Mouse (Mus musculus): ENCODE data around the gene Tmem208. TPM values are rescaled to one million over a fixed set of nuclear protein-coding genes. Genes with fewer than 3 reads are reported as not detected.

Gene Tmem208
- total and polyA plus RNA-seq, 3 experiments, result 76.2 to 133 (median 88.1) TPM

DNA sequence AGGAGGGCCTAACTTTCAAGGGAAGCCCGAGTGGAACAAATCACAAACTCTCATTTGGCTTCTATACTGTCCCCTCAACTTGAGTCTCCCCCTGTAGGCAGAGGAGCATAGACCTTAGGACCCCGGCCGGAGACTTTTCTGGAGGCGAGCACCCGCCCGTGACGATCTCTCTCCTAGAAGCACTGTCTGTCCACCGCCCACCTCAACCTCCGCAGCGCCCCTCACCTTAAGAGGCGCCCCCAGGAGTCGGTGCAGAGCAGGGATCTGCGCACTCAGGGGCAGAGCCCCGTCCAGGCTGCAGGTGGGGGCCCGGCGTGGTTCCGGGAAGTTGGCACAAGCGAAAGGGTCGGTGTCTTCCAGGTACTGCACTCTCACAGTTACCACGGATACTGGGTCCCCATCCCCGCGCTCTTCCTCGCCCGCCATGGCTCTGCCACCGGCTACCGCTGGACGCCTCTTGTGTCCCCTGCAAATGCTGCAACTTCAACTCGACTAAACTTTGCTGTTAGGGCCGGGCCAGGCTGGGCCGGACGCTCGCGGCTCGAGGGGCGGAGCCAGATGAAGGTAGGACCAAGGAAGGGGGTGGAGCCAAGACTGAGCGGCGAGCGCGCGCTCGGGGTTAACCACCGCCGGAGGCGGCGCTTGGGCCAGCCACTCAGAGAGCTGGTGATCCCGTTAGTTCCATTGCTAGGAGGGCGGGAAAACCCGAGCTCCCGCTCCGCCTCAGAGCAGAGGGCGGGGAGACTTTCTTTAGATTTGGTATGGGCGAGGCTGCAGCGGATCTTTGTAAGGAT is 21.5 kb downstream of the Tmem208 start, which contains the start of gene Fhod1:
Gene Fhod1, minus strand, starts transcription at position 526 of the 794 bp plus-strand sequence.
- Histone ChIP-seq H3K79me2 (replicated peaks; ENCODE audit: control insufficient read depth, extremely low read depth, insufficient read depth, poor library complexity, severe bottlenecking) (no peaks in the 10 kb centered on the region; the same call in 1 of the 2 replicates), H3K9ac (ENCODE audit: insufficient read depth, low read depth) (peak within 1 kb of the TSS; percentile 57), H3K27ac (ENCODE audit: insufficient read depth, low read depth) (no peak within 1 kb of the TSS), H3K36me3 (replicated peaks in 1 of 2; ENCODE audit: control insufficient read depth in 1 of 2, insufficient read depth in 1 of 2, low read length in 1 of 2) (no peaks in the 10 kb centered on the region), H3K4me2 (ENCODE audit: insufficient read depth, low read depth, poor library complexity, severe bottlenecking) (peak within 1 kb of the TSS; percentile 90), H3K27me3 (replicated peaks) (peaks cover 17% of the 10 kb centered on the region), H3K4me3 (replicated peaks in 1 of 3; ENCODE audit: low read depth in 2 of 3, low read length in 2 of 3, poor library complexity in 1 of 3) (peak within 1 kb of the TSS; percentile 80 to 85 (median 82)), H3K4me1 (ENCODE audit: control insufficient read depth in 1 of 2, insufficient read depth in 2 of 2) (peaks cover 15 to 39% of the 10 kb centered on the region in 2 experiments), H3K9me3 (replicated peaks; ENCODE audit: low read length) (no peaks in the 10 kb centered on the region)
- DNase-seq (ENCODE audit: extremely low read depth), result peak; percentile 95
- in situ Hi-C loops (cut with MboI; ENCODE audit: low pct_ligation_motif_present, low pct_unique_long_range_greater_than_20kb, low sequenced_read_pairs), result no loop called here
- dilution Hi-C loops (cut with MboI; ENCODE audit: extremely low pct_ligation_motif_present, extremely low pct_unique_long_range_greater_than_20kb, low sequenced_read_pairs), result no loop called here
- TF ChIP-seq ZNF384 (IDR thresholded peaks at IDR 0.05; ENCODE audit: low read depth, low read length) (no peak), SIN3A (IDR thresholded peaks at IDR 0.05; ENCODE audit: low read length) (peak; percentile 51; the same call in 1 of the 2 replicates), NRF1 (IDR thresholded peaks at IDR 0.05; ENCODE audit: low read depth, low read length) (peak; percentile 47; the same call in 1 of the 2 replicates), E2F4 (IDR thresholded peaks at IDR 0.05; ENCODE audit: insufficient replicate concordance, low read depth, low read length) (peak; percentile 95), HCFC1 (IDR thresholded peaks at IDR 0.05; ENCODE audit: low read depth, low read length) (peak; percentile 38; the same call in 1 of the 2 replicates), USF2 (conservative IDR thresholded peaks at IDR 0.05; ENCODE audit: low read depth, low read length) (no peak), MYC (IDR thresholded peaks at IDR 0.05; ENCODE audit: low read depth, low read length) (no peak), GABPA (IDR thresholded peaks at IDR 0.05; ENCODE audit: insufficient replicate concordance, low read depth, low read length) (no peak), POLR2A (IDR thresholded peaks at IDR 0.05; ENCODE audit: low read depth, low read length) (peak; percentile 70), CTCF (conservative IDR thresholded peaks at IDR 0.05 in 1 of 2, IDR thresholded peaks at IDR 0.05 in 1 of 2; ENCODE audit: low read depth in 2 of 2, low read length in 2 of 2) (peak in 1 of 2 experiments; percentile 40; a peak in 2 of 4 replicates), TCF12 (IDR thresholded peaks at IDR 0.05; ENCODE audit: low read depth, low read length) (peak; percentile 59; the same call in 1 of the 2 replicates), MAZ (IDR thresholded peaks at IDR 0.05; ENCODE audit: low read depth, low read length) (peak; percentile 33; the same call in 1 of the 2 replicates), ELF1 (IDR thresholded peaks at IDR 0.05; ENCODE audit: low read depth, low read length) (peak; percentile 44; the same call in 1 of the 2 replicates)

DNA sequence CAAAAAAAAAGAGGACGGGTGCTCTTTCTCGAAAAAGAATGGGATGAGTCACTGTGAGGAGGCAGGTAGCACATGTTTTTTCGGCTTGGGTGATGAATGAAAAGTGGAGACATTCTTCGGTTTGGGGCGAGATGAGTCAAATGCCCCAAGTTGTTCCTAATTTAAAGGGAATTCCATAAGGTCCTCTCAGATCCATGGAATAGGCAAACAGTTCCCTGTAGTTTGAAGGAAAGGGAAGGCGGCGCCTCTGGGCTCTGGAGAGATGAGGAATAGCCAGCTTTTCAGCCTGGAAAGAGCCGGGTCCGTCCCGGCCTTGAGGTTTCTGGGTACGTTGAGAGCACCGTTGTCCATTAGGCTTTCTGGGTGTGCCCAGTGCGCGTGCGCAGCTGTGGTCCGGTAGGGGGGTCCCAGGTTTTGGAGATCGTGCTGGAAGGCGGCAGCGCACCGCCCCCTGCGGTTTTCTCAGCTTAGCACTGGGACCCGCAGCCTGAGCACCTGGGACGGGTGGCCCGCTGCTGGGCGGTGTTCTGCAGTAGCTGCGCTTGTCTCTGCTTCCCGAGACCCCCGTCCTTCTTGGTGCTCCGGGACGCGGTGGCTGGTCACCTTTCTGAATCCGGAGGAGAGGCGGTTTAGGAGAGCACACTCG is 22.4 kb downstream of the Tmem208 start, which contains the start of gene Slc9a5:
Gene Slc9a5, plus strand, starts transcription at position 394 of the 646 bp plus-strand sequence.
- dilution Hi-C loops (cut with MboI; ENCODE audit: extremely low pct_ligation_motif_present, extremely low pct_unique_long_range_greater_than_20kb, low sequenced_read_pairs), result no loop called here
- Histone ChIP-seq H3K27me3 (replicated peaks) (peaks cover 17% of the 10 kb centered on the region), H3K9me3 (replicated peaks; ENCODE audit: low read length) (no peaks in the 10 kb centered on the region), H3K4me3 (replicated peaks in 1 of 3; ENCODE audit: low read depth in 2 of 3, low read length in 2 of 3, poor library complexity in 1 of 3) (peak within 1 kb of the TSS; percentile 80 to 85 (median 82)), H3K36me3 (replicated peaks in 1 of 2; ENCODE audit: control insufficient read depth in 1 of 2, insufficient read depth in 1 of 2, low read length in 1 of 2) (no peaks in the 10 kb centered on the region), H3K4me1 (ENCODE audit: control insufficient read depth in 1 of 2, insufficient read depth in 2 of 2) (peaks cover 15 to 39% of the 10 kb centered on the region in 2 experiments), H3K9ac (ENCODE audit: insufficient read depth, low read depth) (peak within 1 kb of the TSS; percentile 57), H3K79me2 (replicated peaks; ENCODE audit: control insufficient read depth, extremely low read depth, insufficient read depth, poor library complexity, severe bottlenecking) (no peaks in the 10 kb centered on the region; the same call in 1 of the 2 replicates), H3K4me2 (ENCODE audit: insufficient read depth, low read depth, poor library complexity, severe bottlenecking) (peak within 1 kb of the TSS; percentile 90), H3K27ac (ENCODE audit: insufficient read depth, low read depth) (no peak within 1 kb of the TSS)
- in situ Hi-C loops (cut with MboI; ENCODE audit: low pct_ligation_motif_present, low pct_unique_long_range_greater_than_20kb, low sequenced_read_pairs), result no loop called here
- peak; percentile 48 for DNase-seq (ENCODE audit: extremely low read depth)
- TF ChIP-seq SMC3 (IDR thresholded peaks at IDR 0.05; ENCODE audit: low read depth, low read length) (no peak), MAX (IDR thresholded peaks at IDR 0.05; ENCODE audit: low read length) (no peak), GABPA (IDR thresholded peaks at IDR 0.05; ENCODE audit: insufficient replicate concordance, low read depth, low read length) (no peak), PAX5 (IDR thresholded peaks at IDR 0.05; ENCODE audit: low read length) (no peak), SIN3A (IDR thresholded peaks at IDR 0.05; ENCODE audit: low read length) (no peak; the same call in none of the 2 replicates), UBTF (IDR thresholded peaks at IDR 0.05; ENCODE audit: low read depth, low read length) (peak; percentile 70), RCOR1 (conservative IDR thresholded peaks at IDR 0.05; ENCODE audit: low read depth, low read length) (no peak), ETS1 (conservative IDR thresholded peaks at IDR 0.05; ENCODE audit: low read depth, low read length) (no peak), KAT2A (IDR thresholded peaks at IDR 0.05; ENCODE audit: insufficient replicate concordance, low read length) (no peak), NRF1 (IDR thresholded peaks at IDR 0.05; ENCODE audit: low read depth, low read length) (peak; percentile 91), IRF4 (IDR thresholded peaks at IDR 0.05; ENCODE audit: low read depth, low read length) (no peak), USF2 (conservative IDR thresholded peaks at IDR 0.05; ENCODE audit: low read depth, low read length) (no peak), TBP (conservative IDR thresholded peaks at IDR 0.05; ENCODE audit: low read depth, low read length) (0 out of 2 replicates have a peak, but pooled peaks have one; percentile 8), JUN (IDR thresholded peaks at IDR 0.05; ENCODE audit: insufficient read depth, low read depth, low read length) (no peak), E2F4 (IDR thresholded peaks at IDR 0.05; ENCODE audit: insufficient replicate concordance, low read depth, low read length) (no peak), CHD1 (IDR thresholded peaks at IDR 0.05; ENCODE audit: low read depth, low read length) (no peak), ZMIZ1 (IDR thresholded peaks at IDR 0.05; ENCODE audit: low read depth, low read length) (no peak), MEF2A (IDR thresholded peaks at IDR 0.05; ENCODE audit: borderline replicate concordance, low read depth, low read length) (no peak), JUND (conservative IDR thresholded peaks at IDR 0.05; ENCODE audit: low read depth, low read length) (no peak), MAZ (IDR thresholded peaks at IDR 0.05; ENCODE audit: low read depth, low read length) (no peak), RAD21 (IDR thresholded peaks at IDR 0.05; ENCODE audit: low read depth, low read length) (peak; percentile 5)
